Mouse (Mus musculus): Measurements from ENCODE around the gene Gp2. TPM values are rescaled to one million over a fixed set of nuclear protein-coding genes. Genes with fewer than 3 reads are reported as not detected.

The Gp2 gene
- not detected in 2 replicates for polyA plus RNA-seq (2016; fragmentation: Nextera tagmentation; extraction: Ambion mirVana)

DNA sequence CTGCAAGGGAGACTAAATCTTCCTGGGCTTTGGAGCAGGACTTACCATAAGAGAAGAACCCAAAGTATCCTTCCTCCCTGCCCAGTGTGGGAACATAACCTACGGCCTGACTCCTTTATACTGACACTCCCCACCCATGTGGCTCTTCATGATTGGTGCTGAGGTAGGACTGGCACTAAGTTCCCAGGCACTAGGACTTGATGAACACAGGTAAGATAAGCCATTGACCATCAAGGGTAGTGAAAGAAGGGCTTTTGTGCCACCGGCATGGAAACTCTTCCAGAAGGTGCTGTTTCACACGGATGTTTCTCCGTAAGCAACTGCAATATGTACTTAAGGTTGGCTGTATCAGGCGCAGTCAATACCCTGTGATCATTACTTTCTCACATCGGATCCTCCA lies at the start of gene Gp2:
Gene Gp2, minus strand, starts transcription at position 101 of the 400 bp plus-strand sequence.
- 69% methylated on average over 6 of the region's 6 CpGs for WGBS (ENCODE audit: insufficient replicate concordance)
- H3K9me3 ChIP-seq (replicated peaks): no peaks in the 10 kb centered on the region
- ATAC-seq: no peak

DNA sequence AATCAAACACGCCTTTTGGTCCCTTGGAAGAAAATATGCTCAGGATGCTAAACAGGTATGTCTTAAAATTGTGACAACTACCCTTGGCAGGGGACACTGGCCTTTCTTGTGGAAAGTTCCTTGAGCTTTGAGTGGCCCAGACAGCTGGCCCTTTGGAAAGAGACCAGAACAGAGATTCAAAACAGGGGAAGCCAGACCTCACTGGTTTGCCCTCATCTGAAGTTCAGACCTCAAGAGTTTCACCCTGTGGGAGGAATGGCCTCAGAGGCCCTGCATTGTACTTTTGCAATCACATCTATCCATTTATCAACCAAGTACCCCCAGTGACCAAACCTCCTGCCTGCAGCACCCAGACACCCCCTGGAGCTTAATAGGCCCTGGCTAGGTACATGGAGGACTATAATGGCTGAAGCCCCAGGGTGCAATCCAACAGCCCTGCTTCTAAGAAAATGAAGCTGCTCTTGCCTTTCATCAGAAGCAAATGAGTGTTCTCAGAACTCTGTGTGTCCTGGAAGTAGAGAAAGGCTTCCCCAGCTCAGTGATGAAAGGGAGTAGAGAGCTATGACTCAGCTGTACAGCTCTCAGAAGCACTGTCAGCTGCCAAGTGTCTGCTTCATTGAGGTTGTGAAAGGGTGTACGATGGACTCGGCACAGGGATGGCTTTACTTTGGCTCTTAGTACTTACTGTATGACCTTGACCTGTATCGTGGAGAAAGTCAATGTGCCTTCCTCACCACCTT lies 31.1 kb upstream of the Gp2 start:
- no peaks in the 10 kb centered on the region for H3K4me1 ChIP-seq
- H3K4me3 ChIP-seq: no peak overlapping the region
- no peak overlapping the region for H3K4me2 ChIP-seq
- ATAC-seq: no peak
- no peak overlapping the region for H3K9ac ChIP-seq
- no peaks in the 10 kb centered on the region for H3K9me3 ChIP-seq (replicated peaks)
- H3K27ac ChIP-seq: no peak overlapping the region
- H3K27me3 ChIP-seq (replicated peaks): no peaks in the 10 kb centered on the region
- WGBS (ENCODE audit: insufficient replicate concordance): 65% methylated on average over 4 of the region's 4 CpGs
- no peaks in the 10 kb centered on the region for H3K36me3 ChIP-seq

More for the DNA sequence above, at the start of gene Gp2:
- Histone ChIP-seq H3K9ac (no peak within 1 kb of the TSS), H3K4me2 (no peak within 1 kb of the TSS), H3K27me3 (replicated peaks) (no peaks in the 10 kb centered on the region), H3K4me1 (no peaks in the 10 kb centered on the region), H3K27ac (no peak within 1 kb of the TSS), H3K4me3 (no peak within 1 kb of the TSS), H3K36me3 (no peaks in the 10 kb centered on the region)

DNA sequence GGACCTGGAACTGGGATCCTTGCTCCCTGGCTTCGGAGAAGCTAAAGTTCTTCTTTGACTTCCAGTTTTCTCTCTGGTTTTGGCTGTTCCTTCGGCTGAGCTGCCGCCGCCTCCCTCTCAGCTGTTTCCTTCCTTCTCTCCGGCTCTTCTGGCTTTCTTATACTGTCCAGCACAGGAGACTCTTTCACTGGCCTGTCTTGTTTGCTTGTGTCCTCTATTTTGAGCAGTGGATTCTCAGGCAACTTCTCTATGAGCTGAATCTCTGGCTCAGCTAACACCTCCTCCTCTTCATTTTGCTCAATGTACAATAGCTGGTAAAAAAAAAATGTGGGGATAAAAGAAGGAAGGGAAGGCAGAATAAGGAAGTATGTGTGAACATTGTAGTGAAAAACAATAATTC lies 27.6 kb upstream of the Gp2 start:
- H3K4me3 ChIP-seq: no peak overlapping the region
- no peaks in the 10 kb centered on the region for H3K27me3 ChIP-seq (replicated peaks)
- H3K4me1 ChIP-seq: no peaks in the 10 kb centered on the region
- H3K4me2 ChIP-seq: no peak overlapping the region
- no peak overlapping the region for H3K27ac ChIP-seq
- ATAC-seq: no peak
- no peak overlapping the region for H3K9ac ChIP-seq
- WGBS (ENCODE audit: insufficient replicate concordance): 56% methylated on average over 5 of the region's 5 CpGs
- no peaks in the 10 kb centered on the region for H3K36me3 ChIP-seq
- no peaks in the 10 kb centered on the region for H3K9me3 ChIP-seq (replicated peaks)

DNA sequence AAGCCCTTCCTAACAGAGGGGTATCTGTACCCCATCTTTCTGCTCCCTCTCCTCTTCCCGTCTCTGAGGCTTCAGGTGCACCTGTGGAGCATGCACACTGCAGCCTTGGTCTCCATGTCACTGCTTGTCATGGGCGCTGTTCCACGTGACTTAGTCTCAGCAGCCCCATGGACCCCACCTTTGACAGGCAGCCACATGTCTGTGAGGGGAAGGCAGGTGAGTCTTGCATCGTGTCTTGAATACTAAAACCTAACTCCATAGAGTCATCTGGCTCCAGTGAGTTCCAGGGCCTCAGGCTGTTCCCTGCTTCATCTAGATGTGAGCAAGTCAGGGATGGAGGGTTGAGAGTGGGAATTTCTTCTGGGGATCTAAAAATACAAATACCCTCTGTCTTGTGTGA lies 25.1 kb upstream of the Gp2 start:
- H3K4me2 ChIP-seq: no peak overlapping the region
- H3K27me3 ChIP-seq (replicated peaks): no peaks in the 10 kb centered on the region
- H3K36me3 ChIP-seq: no peaks in the 10 kb centered on the region
- H3K9me3 ChIP-seq (replicated peaks): no peaks in the 10 kb centered on the region
- no peaks in the 10 kb centered on the region for H3K4me1 ChIP-seq
- no peak overlapping the region for H3K9ac ChIP-seq
- no peak overlapping the region for H3K27ac ChIP-seq
- ATAC-seq: no peak
- WGBS (ENCODE audit: insufficient replicate concordance): 67% methylated on average over 4 of the region's 4 CpGs
- H3K4me3 ChIP-seq: no peak overlapping the region

DNA sequence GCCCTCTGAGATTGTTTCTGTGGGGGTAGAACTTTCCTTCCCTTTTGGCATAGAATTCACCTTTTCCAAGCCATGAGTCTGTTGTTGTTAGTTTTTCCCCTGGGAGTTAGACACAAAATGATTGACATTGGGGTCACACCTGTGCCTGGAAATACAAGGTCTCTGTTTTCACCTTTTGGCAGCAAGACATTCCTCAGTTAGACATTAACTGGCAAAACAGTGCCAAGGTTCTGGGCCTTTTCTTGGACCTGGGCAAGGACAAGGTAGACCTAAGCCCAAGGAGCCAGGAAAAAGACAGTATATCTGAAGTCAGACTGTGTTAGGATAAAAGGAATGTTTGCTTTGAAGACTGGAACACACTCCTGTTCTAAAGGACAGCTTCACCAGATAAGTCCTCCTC lies 20.2 kb upstream of the Gp2 start, which contains the start of gene Umod:
Gene Umod, minus strand, starts transcription at position 27 of the 400 bp plus-strand sequence.
- H3K4me1 ChIP-seq: no peaks in the 10 kb centered on the region

DNA sequence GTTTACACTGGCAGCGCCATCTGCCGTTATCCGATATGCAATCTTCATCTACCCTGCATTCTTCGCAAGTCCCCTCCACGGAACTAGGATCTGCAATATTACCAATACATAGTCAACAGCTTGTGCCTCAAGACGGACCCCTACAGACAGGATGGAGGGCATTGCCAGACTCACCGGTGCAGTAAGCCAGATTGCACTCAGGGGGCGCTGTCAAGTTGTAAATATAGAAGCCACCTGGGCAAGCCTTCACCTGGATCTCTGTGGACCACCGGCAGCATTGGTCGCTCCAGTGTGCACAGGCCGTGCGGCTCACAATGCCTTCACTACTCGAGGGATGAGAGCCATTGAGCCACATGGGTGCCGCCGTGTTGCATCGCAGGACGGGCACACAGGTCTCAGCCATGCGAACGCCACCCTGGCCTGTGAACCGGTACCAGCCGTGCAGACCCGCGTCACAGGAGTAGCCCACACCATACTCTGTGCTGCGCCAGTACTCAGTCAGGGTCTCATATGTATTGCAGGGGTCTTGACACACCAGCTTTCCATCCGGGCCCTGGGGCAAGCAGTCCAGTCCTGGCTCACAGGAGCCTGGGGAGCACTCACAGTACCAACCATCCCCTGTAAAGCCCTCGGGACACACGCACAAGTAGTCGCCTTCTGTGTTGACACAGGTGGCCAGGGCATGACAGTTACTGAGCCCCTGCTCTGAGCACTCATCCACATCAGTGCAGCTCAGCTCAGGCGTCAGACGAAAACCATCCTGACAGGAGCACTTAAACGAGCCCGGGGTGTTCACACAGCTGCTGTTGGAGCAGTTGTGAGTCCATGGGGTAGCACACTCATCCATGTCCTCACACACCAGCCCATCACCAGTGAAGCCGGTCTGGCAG lies 17.7 kb upstream of the Gp2 start:
- no peak overlapping the region for H3K4me3 ChIP-seq
- WGBS (ENCODE audit: insufficient replicate concordance): 64% methylated on average over 33 of the region's 33 CpGs
- H3K9me3 ChIP-seq (replicated peaks): no peaks in the 10 kb centered on the region
- H3K27ac ChIP-seq: no peak overlapping the region
- H3K36me3 ChIP-seq: no peaks in the 10 kb centered on the region
- no peak overlapping the region for H3K9ac ChIP-seq
- no peak for ATAC-seq
- no peaks in the 10 kb centered on the region for H3K4me1 ChIP-seq
- H3K4me2 ChIP-seq: no peak overlapping the region
- H3K27me3 ChIP-seq (replicated peaks): no peaks in the 10 kb centered on the region

More for the DNA sequence above, 20.2 kb upstream of the Gp2 start, which contains the start of gene Umod:
- Histone ChIP-seq H3K9ac (no peak within 1 kb of the TSS), H3K4me2 (no peak within 1 kb of the TSS), H3K36me3 (no peaks in the 10 kb centered on the region), H3K27me3 (replicated peaks) (no peaks in the 10 kb centered on the region), H3K9me3 (replicated peaks) (no peaks in the 10 kb centered on the region), H3K4me3 (no peak within 1 kb of the TSS), H3K27ac (no peak within 1 kb of the TSS)
- no peak for ATAC-seq

DNA sequence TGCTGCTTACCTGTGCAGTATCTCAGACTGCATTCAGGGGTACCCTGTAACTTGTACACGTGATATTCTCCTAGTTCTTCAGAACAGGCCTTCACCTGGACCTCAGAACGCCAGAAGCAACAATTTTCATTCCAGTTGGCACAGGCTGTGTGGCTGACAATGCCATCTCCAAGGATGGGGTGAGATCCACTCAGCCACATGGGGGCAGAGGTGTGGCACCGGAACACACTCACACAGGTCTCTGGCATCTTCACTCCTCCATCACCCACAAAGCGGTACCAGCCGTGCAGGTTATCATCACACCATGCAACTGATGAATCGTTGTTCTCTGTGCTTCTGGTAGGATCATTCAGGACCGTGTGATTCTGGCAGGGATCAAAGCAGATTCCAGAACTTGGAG lies 4.9 kb downstream of the Gp2 start:
- no peak overlapping the region for H3K4me3 ChIP-seq

DNA sequence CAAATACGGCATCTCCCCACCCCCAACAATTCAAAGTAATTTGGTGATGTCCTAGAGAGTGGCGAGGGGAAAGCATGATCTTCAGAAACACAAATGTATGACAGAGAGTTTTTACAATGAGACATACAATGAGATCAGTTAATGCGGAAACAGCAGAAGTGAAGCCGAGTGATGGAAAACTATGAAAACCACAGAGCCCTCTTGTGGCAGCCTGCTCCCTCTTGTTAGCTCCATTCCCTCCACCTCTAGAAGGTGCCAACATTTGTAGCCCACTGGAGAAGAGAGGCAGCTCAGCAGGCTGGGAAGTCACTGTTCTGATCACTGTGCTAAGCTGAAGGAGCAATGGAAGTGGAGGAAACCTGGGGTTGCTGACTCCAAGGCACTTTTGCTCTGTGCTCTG lies 15.2 kb downstream of the Gp2 start:
- H3K27ac ChIP-seq: no peak overlapping the region
- H3K4me1 ChIP-seq: no peaks in the 10 kb centered on the region
- H3K9me3 ChIP-seq (replicated peaks): no peaks in the 10 kb centered on the region
- WGBS (ENCODE audit: insufficient replicate concordance): 52% methylated on average over 4 of the region's 4 CpGs
- ATAC-seq: no peak
- H3K9ac ChIP-seq: no peak overlapping the region
- H3K4me2 ChIP-seq: no peak overlapping the region
- H3K36me3 ChIP-seq: no peaks in the 10 kb centered on the region
- no peak overlapping the region for H3K4me3 ChIP-seq
- no peaks in the 10 kb centered on the region for H3K27me3 ChIP-seq (replicated peaks)

More for the DNA sequence above, 4.9 kb downstream of the Gp2 start:
- no peak overlapping the region for H3K9ac ChIP-seq
- ATAC-seq: no peak
- no peaks in the 10 kb centered on the region for H3K36me3 ChIP-seq
- no peak overlapping the region for H3K4me2 ChIP-seq
- WGBS (ENCODE audit: insufficient replicate concordance): 70% methylated on average over 7 of the region's 7 CpGs
- no peaks in the 10 kb centered on the region for H3K9me3 ChIP-seq (replicated peaks)
- no peak overlapping the region for H3K27ac ChIP-seq
- no peaks in the 10 kb centered on the region for H3K27me3 ChIP-seq (replicated peaks)
- H3K4me1 ChIP-seq: no peaks in the 10 kb centered on the region

DNA sequence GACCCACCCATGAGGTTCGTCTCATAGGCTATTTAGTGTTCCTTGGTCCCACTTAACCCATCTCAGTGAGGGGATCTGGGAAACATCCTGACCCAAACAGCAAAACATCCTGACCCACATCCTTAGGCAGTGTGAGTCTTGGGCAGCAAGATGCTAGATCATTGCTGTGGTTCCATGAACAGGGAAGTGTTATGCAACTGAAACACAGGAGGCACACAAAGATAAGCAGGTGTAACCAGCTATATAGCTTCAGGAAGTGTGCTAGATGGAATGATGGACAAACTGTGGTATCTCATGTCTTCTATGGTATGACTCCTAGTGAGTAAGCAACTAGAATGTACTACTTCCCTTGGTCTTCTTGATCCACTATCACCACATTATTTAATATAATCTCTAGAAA lies 17.1 kb downstream of the Gp2 start:
- no peaks in the 10 kb centered on the region for H3K27me3 ChIP-seq (replicated peaks)
- H3K4me3 ChIP-seq: no peak overlapping the region
- no peak overlapping the region for H3K9ac ChIP-seq
- ATAC-seq: no peak
- WGBS (ENCODE audit: insufficient replicate concordance): 54% methylated on average over 1 of the region's 1 CpGs
- no peak overlapping the region for H3K4me2 ChIP-seq
- no peaks in the 10 kb centered on the region for H3K9me3 ChIP-seq (replicated peaks)
- H3K36me3 ChIP-seq: no peaks in the 10 kb centered on the region
- no peaks in the 10 kb centered on the region for H3K4me1 ChIP-seq
- H3K27ac ChIP-seq: no peak overlapping the region

DNA sequence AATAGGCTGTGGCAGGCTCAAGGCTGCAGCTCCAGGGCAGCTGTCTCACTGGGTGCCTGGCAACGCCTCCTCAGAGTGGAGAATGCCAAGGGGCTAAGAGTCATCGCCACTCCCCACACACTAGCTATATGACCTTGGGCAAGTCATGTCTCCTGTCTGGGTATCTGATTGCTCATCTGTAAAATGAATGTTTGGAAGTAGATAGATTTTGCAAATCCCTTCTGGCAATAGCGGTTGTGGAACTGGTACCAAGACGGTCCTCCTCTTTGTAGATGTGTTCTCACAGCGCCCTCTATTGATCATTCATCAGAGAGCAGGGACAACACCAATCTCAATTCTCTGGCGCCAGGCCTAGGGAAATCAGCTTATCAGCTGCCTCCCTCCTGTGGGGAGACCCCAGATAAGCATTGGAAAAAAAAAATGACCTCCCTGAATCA lies 31.9 kb downstream of the Gp2 start:
- Histone ChIP-seq H3K27me3 (replicated peaks) (no peaks in the 10 kb centered on the region), H3K27ac (no peak overlapping the region), H3K4me3 (no peak overlapping the region), H3K9ac (no peak overlapping the region), H3K9me3 (replicated peaks) (no peaks in the 10 kb centered on the region), H3K4me2 (no peak overlapping the region), H3K4me1 (no peaks in the 10 kb centered on the region), H3K36me3 (no peaks in the 10 kb centered on the region)
- 21% methylated on average over 6 of the region's 6 CpGs for WGBS (ENCODE audit: insufficient replicate concordance)
- ATAC-seq: no peak

DNA sequence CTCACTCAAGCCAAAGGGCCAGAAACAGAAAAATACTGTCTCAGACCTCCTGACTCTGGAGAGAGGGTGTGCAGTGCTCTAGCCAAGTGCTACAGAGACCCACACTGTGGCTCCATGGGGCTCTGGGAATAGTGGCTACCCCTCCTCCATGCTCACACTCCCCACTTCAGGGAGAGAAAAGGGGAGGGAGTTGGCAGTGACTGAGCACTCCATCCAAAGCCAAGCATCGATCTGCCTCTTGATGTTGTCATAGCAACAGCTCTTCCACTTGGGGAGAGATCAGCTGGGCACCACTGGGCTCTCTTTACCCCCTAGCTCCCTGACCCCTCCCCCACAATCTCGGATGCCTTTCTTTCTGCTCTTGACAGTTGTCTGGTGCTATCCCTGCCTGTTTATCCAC lies 38.4 kb downstream of the Gp2 start:
- no peak overlapping the region for H3K4me2 ChIP-seq
- no peaks in the 10 kb centered on the region for H3K9me3 ChIP-seq (replicated peaks)
- no peak for ATAC-seq
- H3K4me1 ChIP-seq: no peaks in the 10 kb centered on the region
- no peak overlapping the region for H3K9ac ChIP-seq
- H3K27ac ChIP-seq: no peak overlapping the region
- H3K27me3 ChIP-seq (replicated peaks): no peaks in the 10 kb centered on the region
- H3K4me3 ChIP-seq: no peak overlapping the region
- WGBS (ENCODE audit: insufficient replicate concordance): 13% methylated on average over 2 of the region's 2 CpGs
- no peaks in the 10 kb centered on the region for H3K36me3 ChIP-seq

DNA sequence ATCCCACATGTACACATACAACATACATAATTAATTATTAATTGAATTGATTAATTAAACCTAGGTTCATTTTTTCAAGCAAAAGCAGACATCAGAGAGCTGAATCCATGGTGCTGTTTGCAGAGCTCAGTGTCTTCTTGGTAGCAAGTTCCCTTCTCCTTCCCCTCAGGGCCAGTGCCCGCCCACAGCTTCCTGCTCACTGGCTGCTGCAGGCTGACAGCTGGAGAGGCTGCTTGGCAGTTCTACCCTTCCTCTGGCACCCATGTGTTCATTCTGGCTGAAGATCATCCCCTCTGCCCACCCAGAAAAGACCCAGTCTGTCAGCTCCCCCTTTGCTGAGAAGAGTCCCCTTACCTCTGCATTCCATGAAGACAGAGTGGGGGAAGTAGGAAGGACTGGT lies 40.6 kb downstream of the Gp2 start:
- WGBS (ENCODE audit: insufficient replicate concordance): 42% methylated on average over 1 of the region's 1 CpGs
- no peaks in the 10 kb centered on the region for H3K4me1 ChIP-seq
- no peak for ATAC-seq

More for the DNA sequence above, 40.6 kb downstream of the Gp2 start:
- Histone ChIP-seq H3K9me3 (replicated peaks) (no peaks in the 10 kb centered on the region), H3K36me3 (no peaks in the 10 kb centered on the region), H3K4me3 (no peak overlapping the region), H3K27ac (no peak overlapping the region), H3K27me3 (replicated peaks) (no peaks in the 10 kb centered on the region), H3K4me2 (no peak overlapping the region), H3K9ac (no peak overlapping the region)

All from liver, embryonic 12.5 days (tissue).